Mouse (Mus musculus) heart, adult 2 months (tissue): ENCODE data around the gene Tsfm.

Source experiments
- CTCF ChIP-seq: fragments of 200-600 bp; IDR thresholded peaks from 2 replicates; pipeline ENCODE4 v1.8.1; 2022; ENCODE audit warnings: antibody characterized with exemption, mild to moderate bottlenecking, moderate library complexity
- EP300 ChIP-seq: fragments of 200-500 bp; IDR thresholded peaks from 2 replicates; pipeline ENCODE4 v1.6.1; 2011; ENCODE audit warnings: low read depth, low read length, control low read depth; ENCODE audit not compliant: insufficient read depth
- POLR2A ChIP-seq: fragments of 200-500 bp; IDR thresholded peaks from 2 replicates; pipeline ENCODE4 v1.6.1; 2011; ENCODE audit warnings: mild to moderate bottlenecking, low read depth, low read length, control low read depth; ENCODE audit not compliant: insufficient read depth

DNA sequence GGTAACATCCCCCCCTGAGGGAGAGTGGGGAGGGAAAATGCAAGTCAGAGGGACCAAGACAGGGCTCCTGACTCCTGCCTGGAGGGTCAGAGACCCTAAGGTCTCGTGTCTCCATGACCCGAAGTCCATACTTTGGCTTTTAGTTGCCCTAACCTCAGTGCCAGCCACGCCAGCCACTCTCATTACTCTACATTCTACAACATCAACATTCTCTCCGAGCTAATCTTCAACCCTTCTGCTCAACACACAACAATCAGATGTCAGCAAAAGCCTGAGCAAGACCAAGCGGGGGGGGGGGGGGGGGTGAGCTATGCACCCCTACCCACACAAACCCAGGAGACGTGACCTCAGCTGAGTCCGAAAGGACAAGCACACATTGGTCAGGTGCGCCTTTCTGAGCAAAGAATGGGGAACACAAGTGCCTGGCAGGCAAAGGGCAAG, 2.7 kb upstream of the Tsfm start:
- TF ChIP-seq POLR2A (no peak), CTCF (no peak), EP300 (no peak)
